In the genomic region with DNA sequence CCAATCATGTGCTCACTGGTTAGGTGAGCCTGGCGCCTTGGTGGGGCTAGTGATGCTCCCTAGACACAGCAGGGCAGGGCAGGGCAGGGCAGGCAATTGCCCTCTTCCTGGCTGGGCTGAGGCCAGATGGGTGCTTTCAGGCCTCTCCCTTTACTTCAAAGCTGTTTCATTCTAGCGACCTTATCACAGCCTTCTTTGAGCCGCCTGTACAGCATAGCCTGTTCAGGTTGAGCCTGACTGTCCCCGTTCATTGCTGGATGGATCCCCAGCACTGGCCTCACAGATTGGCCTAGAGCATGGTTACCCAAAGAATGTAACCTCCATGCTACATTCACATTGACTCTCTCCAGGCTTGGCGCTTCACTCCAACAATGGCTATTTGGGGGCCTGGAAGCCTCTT, we compare ENCODE assay signal across 10 mouse cellular contexts. TPM values are rescaled to one million over a fixed set of nuclear protein-coding genes. Genes with fewer than 3 reads are reported as not detected.
DNase-seq lines count a peak whose midpoint lies in the region; ATAC-seq lines count a peak whose summit lies in the region.
"Had no signal": no experiment of that assay in that cellular context is flagged by ENCODE, and none has a peak within 500 bp of the region (broad histone marks: within the 10 kb centered on the region; RNA-seq: fewer than 3 reads in every experiment).

No protein-coding gene starts in this region.

- no peak for ATAC-seq in heart, embryonic 13.5 days (ENCODE audit: extremely low read depth, insufficient number of reproducible peaks, low FRiP score, low TSS enrichment)
- ATAC-seq in embryonic facial prominence, embryonic 13.5 days (ENCODE audit: insufficient number of reproducible peaks, insufficient read depth, low FRiP score, low TSS enrichment, low read depth), result 0 out of 2 replicates have a peak, but pooled peaks have one; percentile 34
- peak; percentile 77 for ATAC-seq in intestine, embryonic 16.5 days
- no peak for ATAC-seq in midbrain, embryonic 15.5 days (replicated peaks)

- intact Hi-C loops in left cerebral cortex, postnatal 36 days (cut with DNase I), result no loop called here

- 59% methylated on average over 5 of the region's 5 CpGs for WGBS in heart, embryonic 13.5 days
- 53% methylated on average over 5 of the region's 5 CpGs for WGBS in embryonic facial prominence, embryonic 13.5 days
- 51% methylated on average over 5 of the region's 5 CpGs for WGBS in intestine, embryonic 16.5 days
- 55% methylated on average over 5 of the region's 5 CpGs for WGBS in midbrain, embryonic 15.5 days

- peak overlapping the region; percentile 92 for H3K4me3 ChIP-seq in heart, embryonic 13.5 days
- H3K4me3 ChIP-seq in embryonic facial prominence, embryonic 13.5 days, result peak overlapping the region; percentile 98
- H3K4me3 ChIP-seq in intestine, embryonic 16.5 days (ENCODE audit: low read length), result peak overlapping the region; percentile 99; the same call in 1 of the 2 replicates
- H3K4me3 ChIP-seq in midbrain, embryonic 15.5 days, result peak overlapping the region; percentile 93; the same call in 1 of the 2 replicates

- H3K9ac ChIP-seq in heart, embryonic 13.5 days, result peak overlapping the region; percentile 99
- peak overlapping the region; percentile 38 for H3K9ac ChIP-seq in embryonic facial prominence, embryonic 13.5 days
- peak overlapping the region; percentile 100 for H3K9ac ChIP-seq in intestine, embryonic 16.5 days (ENCODE audit: low read depth, low read length)
- H3K9ac ChIP-seq in midbrain, embryonic 15.5 days, result peak overlapping the region; percentile 94

- no peaks in the 10 kb centered on the region for H3K9me3 ChIP-seq in heart, embryonic 13.5 days
- H3K9me3 ChIP-seq in embryonic facial prominence, embryonic 13.5 days, result no peaks in the 10 kb centered on the region
- no peaks in the 10 kb centered on the region for H3K9me3 ChIP-seq in intestine, embryonic 16.5 days (ENCODE audit: control insufficient read depth, low read length)
- H3K9me3 ChIP-seq in midbrain, embryonic 15.5 days, result no peaks in the 10 kb centered on the region

- no peak for DNase-seq in heart, postnatal 4 days
- no peak for DNase-seq in cerebellum, adult 18-20 months
- no peak for DNase-seq in layer of hippocampus, adult 9-11 months
- DNase-seq in left cerebral cortex, postnatal 36 days (ENCODE audit: low spot score in 2 of 2), result no peak
- DNase-seq: kidney, postnatal 36 days; right cerebral cortex, adult 18-20 months had no signal

- H3K4me1 ChIP-seq in heart, embryonic 13.5 days, result peaks cover 31% of the 10 kb centered on the region
- H3K4me1 ChIP-seq in embryonic facial prominence, embryonic 13.5 days, result peaks cover 20% of the 10 kb centered on the region
- H3K4me1 ChIP-seq in intestine, embryonic 16.5 days (ENCODE audit: control insufficient read depth, insufficient read depth, low read length), result peaks cover 20% of the 10 kb centered on the region; the same call in 1 of the 2 replicates
- peaks cover 31% of the 10 kb centered on the region for H3K4me1 ChIP-seq in midbrain, embryonic 15.5 days

- H3K27ac ChIP-seq in heart, embryonic 13.5 days (replicated peaks), result peak overlapping the region; percentile 99
- H3K27ac ChIP-seq in embryonic facial prominence, embryonic 13.5 days, result peak overlapping the region; percentile 95
- H3K27ac ChIP-seq in intestine, embryonic 16.5 days (ENCODE audit: low read length), result peak overlapping the region; percentile 99
- H3K27ac ChIP-seq in midbrain, embryonic 15.5 days, result peak overlapping the region; percentile 100

- peaks cover 2% of the 10 kb centered on the region; the same call in 1 of the 2 replicates for H3K36me3 ChIP-seq in heart, embryonic 13.5 days
- H3K36me3 ChIP-seq in embryonic facial prominence, embryonic 13.5 days, result peaks cover under 1% of the 10 kb centered on the region
- H3K36me3 ChIP-seq in intestine, embryonic 16.5 days (ENCODE audit: control insufficient read depth, insufficient read depth, low read length), result no peaks in the 10 kb centered on the region
- no peaks in the 10 kb centered on the region for H3K36me3 ChIP-seq in midbrain, embryonic 15.5 days (replicated peaks)

- no peaks in the 10 kb centered on the region for H3K27me3 ChIP-seq in heart, embryonic 13.5 days (replicated peaks)
- no peaks in the 10 kb centered on the region for H3K27me3 ChIP-seq in embryonic facial prominence, embryonic 13.5 days
- H3K27me3 ChIP-seq in intestine, embryonic 16.5 days (replicated peaks; ENCODE audit: control insufficient read depth, insufficient read depth, low read length), result no peaks in the 10 kb centered on the region
- H3K27me3 ChIP-seq in midbrain, embryonic 15.5 days (replicated peaks), result no peaks in the 10 kb centered on the region

- peak overlapping the region; percentile 88 for H3K4me2 ChIP-seq in heart, embryonic 13.5 days
- peak overlapping the region; percentile 81 for H3K4me2 ChIP-seq in embryonic facial prominence, embryonic 13.5 days
- H3K4me2 ChIP-seq in intestine, embryonic 16.5 days (ENCODE audit: low read depth, low read length), result peak overlapping the region; percentile 53
- peak overlapping the region; percentile 67 for H3K4me2 ChIP-seq in midbrain, embryonic 15.5 days

RNA-seq across cellular contexts. Expression of a gene that starts 1.1 kb away (rescaled TPM):
- polyA plus RNA-seq in heart, embryonic 13.5 days (2015; fragmentation: Nextera tagmentation; extraction: Ambion mirVana), result 467 and 522 TPM in 2 replicates
- 100 to 1,000 TPM; 239 to 250 TPM for total RNA-seq in heart, postnatal 4 days (2021)
- 945 and 951 TPM in 2 replicates for polyA plus RNA-seq in embryonic facial prominence, embryonic 13.5 days (2015; fragmentation: Nextera tagmentation; extraction: Ambion mirVana)
- polyA plus RNA-seq in intestine, embryonic 16.5 days (2015; fragmentation: Nextera tagmentation; extraction: Ambion mirVana), result 708 and 723 TPM in 2 replicates
- 905 and 933 TPM in 2 replicates for polyA plus RNA-seq in midbrain, embryonic 15.5 days (2015; fragmentation: Nextera tagmentation; extraction: Ambion mirVana)
- 100 to 1,000 TPM; 453 to 466 TPM for total RNA-seq in left cerebral cortex, postnatal 36 days (2021)

RNA-seq across cellular contexts. Expression of a gene that starts 16.9 kb away (rescaled TPM):
- polyA plus RNA-seq in heart, embryonic 13.5 days (2015; fragmentation: Nextera tagmentation; extraction: Ambion mirVana), result not detected in 2 replicates
- not detected for total RNA-seq in heart, postnatal 4 days (2021)
- polyA plus RNA-seq in embryonic facial prominence, embryonic 13.5 days (2015; fragmentation: Nextera tagmentation; extraction: Ambion mirVana), result not detected in 2 replicates
- polyA plus RNA-seq in intestine, embryonic 16.5 days (2015; fragmentation: Nextera tagmentation; extraction: Ambion mirVana), result not detected in 2 replicates
- polyA plus RNA-seq in midbrain, embryonic 15.5 days (2015; fragmentation: Nextera tagmentation; extraction: Ambion mirVana), result not detected in 2 replicates
- total RNA-seq in left cerebral cortex, postnatal 36 days (2021), result not detected

RNA-seq across cellular contexts. Expression of a gene that starts 52.1 kb away (rescaled TPM):
- polyA plus RNA-seq in heart, embryonic 13.5 days (2015; fragmentation: Nextera tagmentation; extraction: Ambion mirVana), result 3.5 and 4.3 TPM in 2 replicates
- total RNA-seq in heart, postnatal 4 days (2021), result 1 to 10 TPM; 2.8 to 3.8 TPM
- 8.6 and 11.4 TPM in 2 replicates for polyA plus RNA-seq in embryonic facial prominence, embryonic 13.5 days (2015; fragmentation: Nextera tagmentation; extraction: Ambion mirVana)
- 2.9 and 3.4 TPM in 2 replicates for polyA plus RNA-seq in intestine, embryonic 16.5 days (2015; fragmentation: Nextera tagmentation; extraction: Ambion mirVana)
- polyA plus RNA-seq in midbrain, embryonic 15.5 days (2015; fragmentation: Nextera tagmentation; extraction: Ambion mirVana), result 5.1 and 5.5 TPM in 2 replicates
- 1 to 10 TPM; 3.3 to 6.3 TPM for total RNA-seq in left cerebral cortex, postnatal 36 days (2021)

Comparison
In these comparisons a context has a peak if more than half of its experiments do, and no peak if none do; other contexts are left out.
1. ATAC-seq: peak in embryonic facial prominence, embryonic 13.5 days (single experiment) and intestine, embryonic 16.5 days (single experiment); none in heart, embryonic 13.5 days (single experiment) and midbrain, embryonic 15.5 days (single experiment).
2. H3K9ac ChIP-seq: peak in every context shown above with its lines; median percentile 100 in intestine, embryonic 16.5 days; 99 in heart, embryonic 13.5 days; 94 in midbrain, embryonic 15.5 days; 38 in embryonic facial prominence, embryonic 13.5 days.
3. Peak in every context shown above with its lines, with median percentiles within 50 percentile points of each other: H3K27ac ChIP-seq, H3K4me2 ChIP-seq and H3K4me3 ChIP-seq.